Mouse (Mus musculus) frontal cortex, adult (tissue): ENCODE results near the gene Arl5c.
"Not testable (repeated sequence)": the region's sequence is repeated elsewhere in the genome, so short reads cannot be mapped to it uniquely, and the experiment has no call there.

Experiments
- ATAC-seq: cut with Nextera tagmentation; 2 replicates; pipeline ENCODE4 v1.9.2; 2017; ENCODE audit warnings: mild to moderate bottlenecking, moderate library complexity, mixed read lengths; ENCODE audit not compliant: low TSS enrichment

Gene Arl5c

GRCm38 (mm10) chr11:97960907-97961306 lies 35.1 kb downstream of the Arl5c start:
- no peak for ATAC-seq

- ATAC-seq = peak; percentile 44; the same call in 1 of the 2 replicates
Observed at GRCm38 (mm10) chr11:97959300-97959680, 36.7 kb downstream of the Arl5c start.

GRCm38 (mm10) chr11:97958641-97959299 lies 37.2 kb downstream of the Arl5c start:
- ATAC-seq = no peak

- ATAC-seq = peak; percentile 47; the same call in 1 of the 2 replicates
Observed at GRCm38 (mm10) chr11:97956905-97957560, 38.9 kb downstream of the Arl5c start.

DNA sequence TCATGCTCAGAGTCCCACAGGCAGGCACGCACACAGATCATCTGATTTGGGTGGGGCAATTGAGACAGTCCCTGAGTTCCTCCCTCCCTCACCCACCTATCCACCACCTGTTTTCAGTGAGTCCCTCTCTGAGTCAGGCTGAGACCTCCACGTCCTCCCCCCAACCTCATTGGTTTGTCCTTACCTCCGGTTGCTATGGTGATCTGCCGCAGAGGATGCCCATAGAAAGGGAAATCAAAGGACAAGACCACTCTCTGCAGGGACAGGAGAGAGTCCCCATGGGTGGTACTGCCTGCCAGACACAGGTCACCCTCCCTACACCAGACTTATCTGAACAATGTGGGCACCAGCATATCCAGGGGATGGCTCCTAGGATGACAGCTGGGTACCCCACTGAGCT lies 40.1 kb downstream of the Arl5c start:
- no peak for ATAC-seq

DNA sequence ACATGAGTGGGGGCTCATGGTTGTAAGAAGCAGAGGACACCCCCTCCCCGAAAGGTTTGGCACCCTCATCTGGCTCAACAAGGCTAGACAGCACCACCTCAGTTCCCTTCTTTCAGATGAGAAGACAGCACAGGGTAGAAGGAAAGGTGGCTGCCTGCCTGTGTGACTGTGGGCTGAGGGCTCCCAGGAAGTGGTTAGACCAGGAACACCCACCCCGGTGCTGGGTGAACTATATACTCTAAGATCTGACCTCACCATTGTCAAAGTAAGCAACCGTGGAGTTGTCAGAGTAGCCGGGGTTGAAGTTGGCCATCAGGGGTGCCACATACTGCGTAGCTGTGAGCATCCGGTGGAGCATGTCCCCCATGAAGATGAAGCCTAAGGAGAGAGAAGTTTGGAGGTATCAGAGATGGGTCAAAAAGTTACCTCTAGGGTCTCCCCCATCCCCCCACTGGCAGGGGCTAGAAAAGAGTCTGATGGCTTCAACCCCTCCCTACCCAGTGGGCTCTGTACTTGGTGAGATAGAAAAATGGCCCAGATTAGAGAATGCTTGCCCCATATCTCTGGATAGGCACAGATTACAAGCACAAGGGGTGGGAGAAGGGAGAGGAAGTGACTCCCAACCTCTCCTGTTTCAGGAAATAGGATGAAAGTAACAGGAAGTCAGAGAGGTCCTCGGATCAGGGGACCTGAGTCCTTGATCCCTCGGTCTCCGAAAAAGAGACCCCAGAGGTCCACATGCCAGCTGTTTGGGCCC lies 40.7 kb downstream of the Arl5c start:
- no peak for ATAC-seq

GRCm38 (mm10) chr11:97954469-97955141 lies 41.4 kb downstream of the Arl5c start:
- ATAC-seq = no peak

- ATAC-seq = no peak
Observed at GRCm38 (mm10) chr11:97953939-97954275, 42.1 kb downstream of the Arl5c start.

- no peak for ATAC-seq
Observed at GRCm38 (mm10) chr11:97953179-97953938, 42.6 kb downstream of the Arl5c start.

GRCm38 (mm10) chr11:97952367-97953006 lies 43.5 kb downstream of the Arl5c start:
- ATAC-seq = no peak

DNA sequence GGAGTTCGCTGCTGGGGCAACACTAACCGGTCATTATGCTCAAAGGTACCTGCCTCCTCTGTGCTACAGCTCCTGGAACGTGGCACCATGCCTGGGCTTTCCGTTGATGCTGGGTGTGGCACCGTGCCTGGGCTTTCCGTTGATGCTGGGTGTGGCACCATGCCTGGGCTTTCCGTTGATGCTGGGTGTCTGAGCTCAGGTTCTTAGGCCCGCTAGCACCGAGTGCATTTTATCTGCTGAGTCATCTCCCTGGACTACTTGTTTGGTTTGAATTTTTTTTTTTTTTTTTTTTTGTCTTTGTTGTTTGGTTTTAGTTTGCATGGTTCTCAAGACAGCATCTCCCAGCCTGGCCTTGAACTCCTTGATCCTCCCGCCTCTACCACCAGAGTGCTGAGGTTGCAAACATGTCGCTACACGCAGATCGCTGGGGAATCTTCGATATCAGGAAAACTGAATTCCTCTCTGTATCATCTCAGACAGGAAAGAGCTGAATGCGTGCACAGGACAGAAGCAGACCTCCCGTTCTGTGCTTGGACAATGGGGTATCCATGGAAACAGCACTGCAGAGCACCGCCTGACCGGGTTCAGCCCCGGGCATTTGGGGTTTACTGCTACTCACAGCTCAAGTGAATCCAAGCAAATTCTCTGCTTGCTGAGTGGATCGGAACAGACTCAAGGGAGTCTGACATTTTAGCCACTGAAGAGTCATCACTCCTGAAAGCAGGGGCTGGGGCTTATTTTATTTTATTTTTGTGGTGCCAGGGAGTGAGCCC lies 46.1 kb downstream of the Arl5c start:
- no peak for ATAC-seq

GRCm38 (mm10) chr11:97947426-97947825 lies 48.6 kb downstream of the Arl5c start:
- ATAC-seq = no peak

GRCm38 (mm10) chr11:97945738-97946289 lies 50.2 kb downstream of the Arl5c start:
- not testable (repeated sequence) for ATAC-seq

DNA sequence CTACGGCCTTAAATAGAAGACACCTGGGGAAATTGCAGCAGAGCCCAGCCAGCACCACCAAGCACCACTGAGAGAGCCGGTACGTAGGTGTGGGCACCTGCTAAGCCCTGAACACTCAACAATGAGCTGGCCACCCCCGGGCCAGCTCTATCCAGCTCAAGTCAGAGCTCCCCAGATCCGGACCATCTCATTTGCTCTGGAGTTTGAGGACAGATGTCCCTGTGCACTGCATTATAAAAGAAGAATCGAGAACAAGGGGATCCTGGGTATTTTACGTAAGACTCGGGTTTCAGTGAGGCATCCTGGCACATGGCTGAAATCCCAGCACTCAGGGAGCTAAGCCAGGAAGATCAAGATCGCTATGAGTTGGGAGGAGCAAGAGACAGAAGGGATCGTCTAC lies 51.0 kb downstream of the Arl5c start:
- ATAC-seq = peak; percentile 78

DNA sequence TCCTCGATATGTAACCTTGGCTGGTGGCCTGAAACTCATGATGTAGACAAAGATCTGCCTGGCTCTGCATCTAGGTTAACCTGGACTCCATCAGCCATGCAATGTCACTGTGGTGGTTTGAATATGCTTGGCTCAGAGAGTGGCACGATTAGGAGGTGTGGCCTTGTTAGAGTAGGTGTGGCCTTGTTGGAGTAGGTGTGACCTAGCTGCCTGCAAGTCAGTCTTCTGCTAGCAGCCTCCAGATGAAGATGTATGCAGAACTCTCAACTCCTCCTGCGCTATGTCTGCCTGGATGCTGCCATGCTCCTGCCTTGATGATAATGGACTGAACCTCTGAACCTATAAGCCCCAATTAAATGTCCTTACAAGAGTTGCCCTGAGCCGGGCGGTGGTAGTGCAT lies 52.7 kb downstream of the Arl5c start:
- no peak for ATAC-seq

DNA sequence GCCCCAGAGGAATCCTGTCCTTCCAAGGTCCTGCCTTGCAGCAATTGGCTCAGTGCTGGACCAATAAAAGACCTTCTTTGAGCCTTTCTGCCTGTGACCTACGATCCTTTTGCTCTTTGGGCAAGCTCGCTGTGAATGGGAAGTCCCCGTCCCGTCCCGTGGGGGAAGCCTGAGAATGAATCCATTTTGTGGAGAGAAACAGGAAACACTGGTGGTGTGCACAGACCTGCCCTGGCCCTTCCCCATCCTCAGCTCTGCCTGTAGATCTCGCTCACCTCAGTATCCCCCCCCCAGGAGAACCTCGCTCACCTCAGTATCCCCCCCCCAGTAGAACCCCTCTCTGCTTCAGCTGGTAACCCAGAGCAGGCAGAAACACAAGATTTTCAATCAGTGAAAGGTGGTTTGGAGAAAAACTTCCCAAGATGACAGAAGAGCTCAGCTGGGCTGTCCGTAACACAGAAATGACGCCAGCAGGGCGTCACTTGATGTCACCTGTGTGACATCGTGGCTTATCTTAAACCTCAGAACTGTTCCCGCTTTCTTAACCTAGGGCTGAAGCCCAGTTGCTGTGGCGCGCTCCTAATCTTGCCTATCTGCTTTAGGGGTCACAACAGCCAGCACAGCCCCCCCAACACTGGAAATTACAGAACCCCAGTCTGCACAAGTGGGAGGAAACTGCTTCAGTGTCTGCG lies 53.4 kb downstream of the Arl5c start:
- ATAC-seq = no peak
